Mouse (Mus musculus): ENCODE data around the gene Rprd1b.

DNA sequence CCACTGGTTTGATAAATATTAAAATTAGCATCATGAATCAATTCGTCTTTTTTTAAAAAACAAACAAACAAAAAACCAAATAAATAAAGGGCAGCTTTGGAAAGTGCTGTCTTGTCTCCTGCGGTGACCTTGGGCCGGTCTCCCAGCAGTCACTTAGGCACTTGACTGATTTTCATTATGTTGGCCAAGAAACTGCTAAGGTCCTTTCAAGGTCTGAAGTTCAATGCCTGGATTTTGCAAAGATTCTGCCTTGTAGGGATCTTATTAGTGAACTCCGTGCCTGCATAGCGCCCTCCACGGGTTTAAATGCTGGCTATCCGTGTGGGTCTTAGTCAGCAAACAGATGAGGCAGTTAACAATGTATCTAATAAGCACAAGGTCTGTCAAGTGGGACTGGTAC is 50.7 kb downstream of the Rprd1b start:
- TF ChIP-seq CTCF (IDR thresholded peaks at IDR 0.05; ENCODE audit: borderline replicate concordance, insufficient read depth, low read length) (no peak), POLR2A (IDR thresholded peaks at IDR 0.05; ENCODE audit: low read depth, low read length) (no peak)
